Mouse (Mus musculus) spleen, adult 2 months (tissue): Measurements from ENCODE around the gene Cnnm3. TPM values are rescaled to one million over a fixed set of nuclear protein-coding genes. Genes with fewer than 3 reads are reported as not detected.

Experiments used
- DNase-seq, 2 experiments: peaks; one replicate each; pipeline versions ENCODE4 v3.0.0 to v3.0.0-alpha.2; 2012 to 2021; ENCODE audit warnings: low spot score in 2 of 2, low read depth in 1 of 2
- H3K27ac ChIP-seq: fragments of 200-500 bp; 2 replicates; pipeline ENCODE4 v1.5.1; 2012; ENCODE audit warnings: low read length, inconsistent platforms; ENCODE audit not compliant: insufficient read depth
- H3K27me3 ChIP-seq: fragments of 200-500 bp; 2 replicates; pipeline ENCODE4 v1.6.1; 2012; ENCODE audit warnings: mild to moderate bottlenecking, moderate library complexity, low read length, inconsistent platforms; ENCODE audit not compliant: control insufficient read depth, insufficient read depth
- H3K36me3 ChIP-seq: fragments of 200-500 bp; 2 replicates; pipeline ENCODE4 v1.6.1; 2012; ENCODE audit warnings: mild to moderate bottlenecking, low read length, inconsistent platforms; ENCODE audit not compliant: control insufficient read depth, insufficient read depth
- H3K4me1 ChIP-seq: fragments of 200-500 bp; 2 replicates; pipeline ENCODE4 v1.6.1; 2011; ENCODE audit warnings: inconsistent platforms; ENCODE audit not compliant: control insufficient read depth, insufficient read depth, insufficient read length
- H3K4me3 ChIP-seq: fragments of 200-500 bp; 2 replicates; pipeline ENCODE4 v1.5.1; 2011; ENCODE audit warnings: mild to moderate bottlenecking, inconsistent platforms; ENCODE audit not compliant: insufficient read depth, insufficient read length; ENCODE audit errors: extremely low read depth
- CTCF ChIP-seq: fragments of 200-500 bp; IDR thresholded peaks from 2 replicates; pipeline ENCODE4 v1.5.1; 2011; ENCODE audit warnings: mild to moderate bottlenecking, inconsistent platforms; ENCODE audit not compliant: insufficient read depth, insufficient read length, insufficient replicate concordance; ENCODE audit errors: extremely low read depth
- POLR2A ChIP-seq: fragments of 200-500 bp; IDR thresholded peaks from 2 replicates; pipeline ENCODE4 v1.6.1; 2011; ENCODE audit warnings: low read depth, low read length, inconsistent platforms
- WGBS: fragments of 180-500 bp; shearing (Covaris S2); methylation state at CpG from one replicate; pipeline ENCODE4 v1.1.7; 2018; 5-methylcytosine and 5-hydroxymethylcytosine counted together
- polyA plus RNA-seq: library from polyadenylated mRNA; depleted of rRNA; stranded (reverse); fragments of >200 nt; gene quantifications from 2 replicates; pipeline ENCODE4 v1.2.3, GENCODE M21; 2012; rRNA removed

Cnnm3 gene
- 18.4 and 24.1 TPM in 2 replicates for polyA plus RNA-seq

DNA sequence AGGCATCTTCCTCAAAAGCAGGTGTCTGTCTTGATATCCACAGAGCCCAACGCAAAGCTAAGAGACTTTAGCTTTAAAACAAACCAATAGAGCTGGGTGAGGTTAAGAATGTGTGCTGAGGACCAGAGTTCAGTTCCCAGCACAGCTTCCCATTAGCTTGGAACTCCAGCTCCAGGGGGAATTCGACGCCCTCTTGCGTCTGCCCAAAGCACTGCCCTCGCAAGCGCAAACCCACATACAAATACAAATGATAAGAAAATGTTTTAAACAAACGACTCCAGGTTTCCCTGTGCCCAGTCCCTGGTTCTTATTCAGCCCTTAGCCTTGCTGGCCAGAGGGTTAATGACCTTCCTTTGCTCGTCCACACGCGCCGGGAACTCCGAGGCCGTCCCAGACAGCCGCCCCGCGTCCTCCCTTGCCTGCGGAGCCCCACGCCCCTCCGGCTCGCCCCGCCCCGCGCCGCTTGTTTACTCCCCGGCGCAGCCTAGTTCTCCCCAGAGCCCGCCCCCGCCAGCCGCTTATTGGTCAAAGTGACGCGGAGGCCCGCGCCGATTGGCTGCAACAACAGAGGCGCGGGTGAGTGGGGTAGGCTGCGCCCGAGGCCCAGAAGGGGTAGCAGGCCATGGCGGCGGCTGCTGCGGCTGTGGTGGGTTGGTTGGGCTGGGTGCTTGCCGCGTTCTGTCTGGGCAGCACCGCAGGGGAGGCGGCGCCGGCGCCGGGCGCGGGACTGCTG is at the start of gene Cnnm3:
TSS of gene Cnnm3 (plus strand) at position 579 of the 733 bp plus-strand sequence.
- 3% methylated on average over 50 of the region's 51 CpGs for WGBS
- DNase-seq = peak; percentile 94 to 100

DNA sequence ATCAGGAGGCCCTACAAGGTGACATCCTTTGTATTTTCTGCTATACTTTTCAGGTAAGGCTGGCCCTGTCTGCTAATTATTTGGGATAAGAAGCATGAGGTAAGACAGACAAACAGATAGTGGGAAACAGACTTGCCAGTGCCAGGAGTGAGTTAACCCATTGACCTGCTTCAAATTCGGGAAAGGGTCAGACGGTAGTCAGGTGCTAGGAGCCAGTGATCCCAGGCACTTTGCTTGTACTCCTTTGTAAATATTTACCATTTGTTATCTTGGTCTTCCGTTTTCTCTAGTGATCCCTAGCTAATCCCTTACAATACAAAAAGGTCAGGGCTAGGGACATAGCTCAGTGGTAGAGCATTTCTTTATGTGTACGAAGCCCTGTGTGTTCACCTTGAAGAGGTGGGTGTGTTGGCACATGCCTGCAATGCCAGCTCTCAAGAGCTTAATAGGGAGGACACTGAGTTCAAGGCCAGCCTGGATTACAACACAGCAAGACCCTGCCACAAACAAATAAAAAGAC is 46.0 kb upstream of the Cnnm3 start:
- 90% methylated on average over 4 of the region's 4 CpGs for whole genome bisulfite sequencing

More for the DNA sequence above, at the start of gene Cnnm3:
- Histone ChIP-seq H3K36me3 (peaks cover 2% of the 10 kb centered on the region), H3K27ac (peak within 1 kb of the TSS; percentile 95), H3K4me1 (peaks cover 6% of the 10 kb centered on the region), H3K4me3 (peak within 1 kb of the TSS; percentile 89), H3K27me3 (no peaks in the 10 kb centered on the region)
- peak; percentile 25; the same call in 1 of the 2 replicates for TF ChIP-seq CTCF
- TF ChIP-seq POLR2A = peak; percentile 90

DNA sequence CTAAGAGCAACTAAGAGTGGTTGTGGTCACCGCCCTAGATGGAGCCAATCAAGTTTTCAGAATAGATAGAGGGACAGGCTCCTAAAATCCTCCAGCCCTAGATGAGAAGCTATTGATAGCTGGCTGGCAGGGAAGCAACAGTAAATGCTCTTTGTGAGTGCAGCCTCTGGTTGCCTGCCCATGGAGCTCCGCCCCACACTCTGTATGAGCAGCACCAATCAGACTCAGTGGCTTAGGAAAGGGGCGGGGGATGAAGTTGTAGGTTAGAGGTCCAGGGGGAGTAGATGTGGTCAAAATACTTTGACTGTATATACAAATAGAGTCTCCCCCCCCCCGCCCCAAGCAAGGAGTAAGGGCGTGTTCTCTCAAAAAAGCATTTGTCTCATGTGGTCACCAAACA is 44.2 kb upstream of the Cnnm3 start:
- DNase-seq = no peak
- peaks cover 9% of the 10 kb centered on the region for H3K4me1 ChIP-seq
- no peaks in the 10 kb centered on the region for H3K36me3 ChIP-seq
- 78% methylated on average over 5 of the region's 5 CpGs for WGBS
- no peak for TF ChIP-seq POLR2A
- TF ChIP-seq CTCF = no peak
- H3K4me3 ChIP-seq = no peak overlapping the region
- no peak overlapping the region for H3K27ac ChIP-seq
- H3K27me3 ChIP-seq = no peaks in the 10 kb centered on the region

More for the DNA sequence above, 46.0 kb upstream of the Cnnm3 start:
- no peaks in the 10 kb centered on the region for H3K36me3 ChIP-seq
- no peaks in the 10 kb centered on the region for H3K27me3 ChIP-seq
- no peak for TF ChIP-seq POLR2A
- no peak for TF ChIP-seq CTCF
- no peak overlapping the region for H3K4me3 ChIP-seq
- no peak for DNase-seq
- H3K27ac ChIP-seq = no peak overlapping the region
- peaks cover 8% of the 10 kb centered on the region; the same call in 1 of the 2 replicates for H3K4me1 ChIP-seq

DNA sequence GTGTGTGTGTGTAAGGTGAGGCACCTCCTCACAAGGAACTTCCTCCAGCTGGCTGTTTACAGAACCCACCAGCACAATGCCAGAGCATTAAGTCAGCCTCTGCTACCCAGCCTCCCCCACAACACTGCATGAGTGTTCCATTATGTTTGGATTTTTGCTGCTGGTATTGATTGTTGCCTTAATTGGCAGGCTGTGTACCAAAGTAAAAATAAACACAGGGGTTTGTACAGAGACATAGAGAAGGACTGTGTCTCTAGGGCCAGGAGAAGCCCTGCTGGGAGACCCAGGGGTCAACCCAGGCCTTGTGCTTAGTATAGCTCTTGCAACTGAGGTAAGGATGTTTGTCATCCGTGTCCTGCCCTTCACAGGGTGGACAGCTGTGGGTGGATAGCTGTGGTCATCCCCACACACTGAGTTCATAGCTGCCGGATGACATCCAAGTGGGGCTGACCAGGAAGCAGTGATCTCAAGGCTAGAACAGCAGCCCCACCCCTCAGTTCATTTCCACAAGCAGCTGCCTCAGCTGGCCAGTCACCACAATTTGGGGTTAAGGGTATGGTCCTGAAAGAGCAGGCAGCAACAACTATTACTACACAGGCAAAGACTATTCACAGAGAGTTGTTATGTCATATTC is 41.7 kb upstream of the Cnnm3 start:
- H3K27ac ChIP-seq = no peak overlapping the region
- DNase-seq = no peak
- no peaks in the 10 kb centered on the region for H3K27me3 ChIP-seq
- peaks cover 25% of the 10 kb centered on the region for H3K4me1 ChIP-seq
- whole genome bisulfite sequencing = 92% methylated on average over 2 of the region's 2 CpGs
- no peak overlapping the region for H3K4me3 ChIP-seq
- no peaks in the 10 kb centered on the region for H3K36me3 ChIP-seq
- no peak for TF ChIP-seq CTCF

DNA sequence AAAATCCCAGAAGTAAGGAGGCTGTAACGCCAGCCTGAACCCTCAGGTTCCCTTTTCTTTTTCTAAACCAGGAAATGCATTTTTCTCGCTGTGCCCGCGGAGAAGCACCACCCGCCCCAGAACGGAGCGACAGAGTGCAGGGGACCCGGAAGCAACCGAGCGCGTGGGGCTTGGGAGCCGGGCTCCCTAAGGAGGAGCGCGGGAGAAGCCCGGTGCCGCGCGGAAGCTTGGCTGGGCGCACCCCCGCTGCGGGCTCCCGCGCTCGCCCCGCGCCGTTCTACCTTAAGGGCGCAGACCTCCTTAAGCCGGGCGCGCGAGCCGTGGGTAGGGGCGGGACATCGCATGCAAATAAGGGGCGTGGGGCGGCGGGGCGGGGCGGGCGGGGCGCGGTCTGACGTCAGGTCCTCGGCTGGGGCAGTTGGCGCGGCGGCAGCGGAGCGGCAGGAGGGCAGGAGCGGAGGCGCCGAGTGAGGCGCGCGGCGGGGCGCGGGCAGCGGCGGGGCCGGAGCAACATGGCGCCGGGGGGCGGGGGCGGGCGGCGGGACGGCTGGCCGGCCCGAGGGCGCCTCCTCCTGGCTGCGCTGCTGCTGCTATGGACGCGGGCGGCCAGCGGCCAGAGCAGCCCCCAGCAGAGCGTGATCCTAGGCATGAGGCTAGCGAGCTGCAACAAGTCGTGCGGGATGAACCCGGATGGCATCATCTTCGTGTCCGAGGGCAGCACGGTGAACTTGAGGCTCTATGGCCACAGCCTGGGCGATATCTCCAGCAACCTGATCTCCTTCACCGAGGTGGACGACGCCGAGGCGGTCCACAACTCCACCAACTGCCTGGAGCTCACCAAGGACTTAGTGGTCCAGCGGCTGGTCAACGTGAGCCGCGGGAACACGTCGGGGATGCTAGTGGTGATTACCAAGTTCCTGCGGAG is 40.2 kb upstream of the Cnnm3 start, which contains the start of gene Cnnm4:
TSS of gene Cnnm4 (plus strand) at position 440 of the 925 bp plus-strand sequence.
- WGBS = under 1% methylated on average over 79 of the region's 98 CpGs
- H3K4me1 ChIP-seq = peaks cover 33% of the 10 kb centered on the region
- peak within 1 kb of the TSS; percentile 89 for H3K4me3 ChIP-seq
- TF ChIP-seq CTCF (peak; percentile 28; the same call in 1 of the 2 replicates), POLR2A (peak; percentile 57)
- DNase-seq = peak; percentile 66 to 83
- H3K27ac ChIP-seq = peak within 1 kb of the TSS; percentile 97
- H3K27me3 ChIP-seq = no peaks in the 10 kb centered on the region
- no peaks in the 10 kb centered on the region for H3K36me3 ChIP-seq

DNA sequence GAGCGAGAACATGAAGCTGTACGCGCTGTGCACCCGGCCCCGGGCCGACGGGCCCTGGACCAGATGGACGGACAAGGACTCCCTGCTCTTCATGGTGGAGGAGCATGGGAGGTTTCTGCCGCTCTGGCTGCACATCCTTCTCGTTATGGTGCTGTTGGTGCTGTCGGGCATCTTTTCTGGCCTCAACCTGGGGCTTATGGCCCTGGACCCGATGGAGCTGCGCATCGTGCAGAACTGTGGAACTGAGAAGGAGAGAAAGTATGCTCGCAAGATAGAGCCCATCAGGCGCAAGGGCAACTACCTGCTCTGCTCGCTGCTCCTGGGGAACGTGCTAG is 39.6 kb upstream of the Cnnm3 start:
- Histone ChIP-seq H3K36me3 (no peaks in the 10 kb centered on the region), H3K27me3 (no peaks in the 10 kb centered on the region), H3K27ac (no peak overlapping the region), H3K4me1 (peaks cover 33% of the 10 kb centered on the region), H3K4me3 (peak overlapping the region; percentile 89)
- TF ChIP-seq POLR2A = no peak
- TF ChIP-seq CTCF = no peak
- DNase-seq = no peak
- WGBS = 11% methylated on average over 18 of the region's 18 CpGs
